Mouse (Mus musculus) liver, adult 2 months (tissue): ENCODE results near the gene Usp47.

Experiments
- CTCF ChIP-seq: fragments of 200-500 bp; IDR thresholded peaks from 2 replicates; pipeline ENCODE4 v1.5.1; 2011; ENCODE audit warnings: low read depth, low read length, control low read depth
- POLR2A ChIP-seq: fragments of 200-500 bp; IDR thresholded peaks from 2 replicates; pipeline ENCODE4 v1.6.1; 2011; ENCODE audit warnings: low read length, control low read depth; ENCODE audit not compliant: insufficient read depth; ENCODE audit errors: extremely low read depth

DNA sequence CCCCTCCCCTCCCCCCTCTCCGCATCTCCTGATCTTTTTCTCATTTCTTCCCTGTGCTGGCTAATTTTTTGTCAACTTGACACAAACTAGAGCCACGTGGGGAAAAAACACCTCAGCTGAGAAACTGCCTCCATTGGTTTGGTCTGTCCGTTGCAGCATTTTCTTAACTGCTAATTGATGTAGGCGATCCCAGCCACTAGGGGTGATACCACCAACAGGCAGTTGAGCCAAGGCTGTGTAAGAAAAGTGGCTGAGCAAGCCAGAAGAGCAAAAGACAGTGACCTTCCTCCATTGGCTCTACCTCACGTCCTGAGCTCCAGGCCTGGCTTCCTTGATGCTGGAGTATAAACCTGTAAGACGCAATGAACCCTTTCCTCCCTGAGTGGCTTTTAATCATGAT, 136.5 kb downstream of the Usp47 start:
- no peak for TF ChIP-seq CTCF
- TF ChIP-seq POLR2A, result no peak
